Mouse (Mus musculus): ENCODE data around the gene Hcn3. TPM values are rescaled to one million over a fixed set of nuclear protein-coding genes. Genes with fewer than 3 reads are reported as not detected.

The Hcn3 gene
- polyA plus RNA-seq, 1 experiment from 2014 or later, result 0.19 TPM

- DNase-seq (ENCODE audit: low spot score) (peak; percentile 25), ATAC-seq (peak; percentile 48; the same call in 1 of the 2 replicates)
- WGBS, result 44% methylated on average over 17 of the region's 17 CpGs
- no peak overlapping the region for H3K9ac ChIP-seq (replicated peaks; ENCODE audit: low read depth)
- H3K27me3 ChIP-seq (replicated peaks; ENCODE audit: insufficient read depth, low read length), result 0 out of 2 replicates have a peak, but pooled peaks cover 4% of the 10 kb centered on the region
- no peaks in the 10 kb centered on the region for H3K9me3 ChIP-seq (ENCODE audit: low read length)
- H3K36me3 ChIP-seq (ENCODE audit: insufficient read depth, low read length), result no peaks in the 10 kb centered on the region
- TF ChIP-seq CTCF (IDR thresholded peaks at IDR 0.05) (no peak), EP300 (IDR thresholded peaks at IDR 0.05) (no peak)
- H3K4me2 ChIP-seq (replicated peaks; ENCODE audit: low read depth, low read length), result no peak overlapping the region
- H3K4me3 ChIP-seq (ENCODE audit: low read depth, low read length), result no peak overlapping the region
- H3K4me1 ChIP-seq (ENCODE audit: insufficient read depth, low read depth, low read length), result no peaks in the 10 kb centered on the region
- H3K27ac ChIP-seq (ENCODE audit: low read length), result no peak overlapping the region
Observed at GRCm38 (mm10) chr3:89152084-89152835, 7.7 kb downstream of the Hcn3 start.

GRCm38 (mm10) chr3:89148567-89148966 lies 11.4 kb downstream of the Hcn3 start:
- no peak for ATAC-seq
- 0 out of 2 replicates have a peak, but pooled peaks cover 4% of the 10 kb centered on the region for H3K27me3 ChIP-seq (replicated peaks; ENCODE audit: insufficient read depth, low read length)
- no peak for DNase-seq (ENCODE audit: low spot score)
- no peak overlapping the region for H3K4me2 ChIP-seq (replicated peaks; ENCODE audit: low read depth, low read length)
- no peak overlapping the region for H3K27ac ChIP-seq (ENCODE audit: low read length)
- no peaks in the 10 kb centered on the region for H3K9me3 ChIP-seq (ENCODE audit: low read length)
- no peaks in the 10 kb centered on the region for H3K4me1 ChIP-seq (ENCODE audit: insufficient read depth, low read depth, low read length)
- no peak overlapping the region for H3K9ac ChIP-seq (replicated peaks; ENCODE audit: low read depth)
- TF ChIP-seq CTCF (IDR thresholded peaks at IDR 0.05) (no peak), EP300 (IDR thresholded peaks at IDR 0.05) (no peak)
- 66% methylated on average over 14 of the region's 14 CpGs for WGBS
- H3K4me3 ChIP-seq (ENCODE audit: low read depth, low read length), result no peak overlapping the region
- no peaks in the 10 kb centered on the region for H3K36me3 ChIP-seq (ENCODE audit: insufficient read depth, low read length)

GRCm38 (mm10) chr3:89147979-89148311 lies 12.1 kb downstream of the Hcn3 start:
- ATAC-seq (peak; percentile 40), DNase-seq (ENCODE audit: low spot score) (no peak)
- Histone ChIP-seq H3K4me3 (ENCODE audit: low read depth, low read length) (peak overlapping the region; percentile 17; the same call in 1 of the 2 replicates), H3K4me2 (replicated peaks; ENCODE audit: low read depth, low read length) (peak overlapping the region; percentile 49), H3K27ac (ENCODE audit: low read length) (no peak overlapping the region), H3K9ac (replicated peaks; ENCODE audit: low read depth) (no peak overlapping the region), H3K9me3 (ENCODE audit: low read length) (no peaks in the 10 kb centered on the region), H3K4me1 (ENCODE audit: insufficient read depth, low read depth, low read length) (no peaks in the 10 kb centered on the region), H3K36me3 (ENCODE audit: insufficient read depth, low read length) (no peaks in the 10 kb centered on the region), H3K27me3 (replicated peaks; ENCODE audit: insufficient read depth, low read length) (0 out of 2 replicates have a peak, but pooled peaks cover 4% of the 10 kb centered on the region)
- 10% methylated on average over 15 of the region's 15 CpGs for WGBS
- TF ChIP-seq CTCF (IDR thresholded peaks at IDR 0.05), result no peak
- TF ChIP-seq EP300 (IDR thresholded peaks at IDR 0.05), result no peak

- Histone ChIP-seq H3K4me2 (replicated peaks; ENCODE audit: low read depth, low read length) (peak overlapping the region; percentile 49), H3K27me3 (replicated peaks; ENCODE audit: insufficient read depth, low read length) (0 out of 2 replicates have a peak, but pooled peaks cover 4% of the 10 kb centered on the region), H3K36me3 (ENCODE audit: insufficient read depth, low read length) (no peaks in the 10 kb centered on the region)
Observed at GRCm38 (mm10) chr3:89147101-89147978, 12.7 kb downstream of the Hcn3 start.

GRCm38 (mm10) chr3:89145566-89145965 lies 14.4 kb downstream of the Hcn3 start:
- H3K4me1 ChIP-seq (ENCODE audit: insufficient read depth, low read depth, low read length), result no peaks in the 10 kb centered on the region
- no peak for ATAC-seq
- DNase-seq (ENCODE audit: low spot score), result no peak
- H3K4me3 ChIP-seq (ENCODE audit: low read depth, low read length), result no peak overlapping the region
- H3K9ac ChIP-seq (replicated peaks; ENCODE audit: low read depth), result no peak overlapping the region
- 55% methylated on average over 8 of the region's 8 CpGs for WGBS
- no peaks in the 10 kb centered on the region for H3K36me3 ChIP-seq (ENCODE audit: insufficient read depth, low read length)
- 0 out of 2 replicates have a peak, but pooled peaks cover 4% of the 10 kb centered on the region for H3K27me3 ChIP-seq (replicated peaks; ENCODE audit: insufficient read depth, low read length)
- no peak for TF ChIP-seq EP300 (IDR thresholded peaks at IDR 0.05)
- no peak for TF ChIP-seq CTCF (IDR thresholded peaks at IDR 0.05)
- H3K9me3 ChIP-seq (ENCODE audit: low read length), result no peaks in the 10 kb centered on the region
- no peak overlapping the region for H3K4me2 ChIP-seq (replicated peaks; ENCODE audit: low read depth, low read length)
- H3K27ac ChIP-seq (ENCODE audit: low read length), result no peak overlapping the region

More at GRCm38 (mm10) chr3:89147101-89147978, 12.7 kb downstream of the Hcn3 start:
- ATAC-seq (peak; percentile 84), DNase-seq (ENCODE audit: low spot score) (peak; percentile 55)
- no peak for TF ChIP-seq CTCF (IDR thresholded peaks at IDR 0.05)
- Histone ChIP-seq H3K9me3 (ENCODE audit: low read length) (no peaks in the 10 kb centered on the region), H3K27ac (ENCODE audit: low read length) (no peak overlapping the region), H3K9ac (replicated peaks; ENCODE audit: low read depth) (no peak overlapping the region), H3K4me1 (ENCODE audit: insufficient read depth, low read depth, low read length) (no peaks in the 10 kb centered on the region), H3K4me3 (ENCODE audit: low read depth, low read length) (peak overlapping the region; percentile 17; the same call in 1 of the 2 replicates)
- WGBS, result 25% methylated on average over 26 of the region's 26 CpGs

GRCm38 (mm10) chr3:89144821-89145220 lies 15.2 kb downstream of the Hcn3 start:
- Histone ChIP-seq H3K4me1 (ENCODE audit: insufficient read depth, low read depth, low read length) (no peaks in the 10 kb centered on the region), H3K36me3 (ENCODE audit: insufficient read depth, low read length) (no peaks in the 10 kb centered on the region), H3K9me3 (ENCODE audit: low read length) (no peaks in the 10 kb centered on the region), H3K27ac (ENCODE audit: low read length) (no peak overlapping the region), H3K4me3 (ENCODE audit: low read depth, low read length) (no peak overlapping the region), H3K9ac (replicated peaks; ENCODE audit: low read depth) (no peak overlapping the region), H3K27me3 (replicated peaks; ENCODE audit: insufficient read depth, low read length) (0 out of 2 replicates have a peak, but pooled peaks cover 4% of the 10 kb centered on the region), H3K4me2 (replicated peaks; ENCODE audit: low read depth, low read length) (no peak overlapping the region)
- WGBS, result 63% methylated on average over 10 of the region's 10 CpGs
- no peak for TF ChIP-seq EP300 (IDR thresholded peaks at IDR 0.05)
- no peak for TF ChIP-seq CTCF (IDR thresholded peaks at IDR 0.05)
- ATAC-seq (no peak), DNase-seq (ENCODE audit: low spot score) (no peak)

All from lung, postnatal 0 days (tissue).